Mouse (Mus musculus) hindlimb bud, embryonic 11.5 days (tissue): ENCODE data around the gene Postn.

ENCODE experiments used
- DNase-seq: peaks from one replicate; pipeline ENCODE4 v3.0.0-alpha.2; 2012; ENCODE audit warnings: low read depth, low spot score; ENCODE audit errors: extremely low spot score

The Postn gene

GRCm38 (mm10) chr3:54417833-54418386, 57.0 kb downstream of the Postn start:
- DNase-seq = no peak

GRCm38 (mm10) chr3:54420189-54420928, 59.5 kb downstream of the Postn start:
- DNase-seq = no peak

- DNase-seq = no peak
These were observed 60.1 kb downstream of the Postn start for GRCm38 (mm10) chr3:54420983-54421382.

- no peak for DNase-seq
These were observed 60.8 kb downstream of the Postn start for GRCm38 (mm10) chr3:54421666-54422065.

GRCm38 (mm10) chr3:54424146-54424545, 63.2 kb downstream of the Postn start:
- no peak for DNase-seq

GRCm38 (mm10) chr3:54431663-54432062, 70.8 kb downstream of the Postn start:
- DNase-seq = no peak

GRCm38 (mm10) chr3:54432167-54432566, 71.3 kb downstream of the Postn start:
- DNase-seq = no peak

- DNase-seq = no peak
These were observed 71.7 kb downstream of the Postn start for GRCm38 (mm10) chr3:54432605-54433004.

GRCm38 (mm10) chr3:54434571-54434970, 73.7 kb downstream of the Postn start:
- DNase-seq = no peak

- DNase-seq = no peak
These were observed 75.6 kb downstream of the Postn start for GRCm38 (mm10) chr3:54436373-54436964.
